11 mouse cellular contexts compared by ENCODE assay signal in the genomic region with DNA sequence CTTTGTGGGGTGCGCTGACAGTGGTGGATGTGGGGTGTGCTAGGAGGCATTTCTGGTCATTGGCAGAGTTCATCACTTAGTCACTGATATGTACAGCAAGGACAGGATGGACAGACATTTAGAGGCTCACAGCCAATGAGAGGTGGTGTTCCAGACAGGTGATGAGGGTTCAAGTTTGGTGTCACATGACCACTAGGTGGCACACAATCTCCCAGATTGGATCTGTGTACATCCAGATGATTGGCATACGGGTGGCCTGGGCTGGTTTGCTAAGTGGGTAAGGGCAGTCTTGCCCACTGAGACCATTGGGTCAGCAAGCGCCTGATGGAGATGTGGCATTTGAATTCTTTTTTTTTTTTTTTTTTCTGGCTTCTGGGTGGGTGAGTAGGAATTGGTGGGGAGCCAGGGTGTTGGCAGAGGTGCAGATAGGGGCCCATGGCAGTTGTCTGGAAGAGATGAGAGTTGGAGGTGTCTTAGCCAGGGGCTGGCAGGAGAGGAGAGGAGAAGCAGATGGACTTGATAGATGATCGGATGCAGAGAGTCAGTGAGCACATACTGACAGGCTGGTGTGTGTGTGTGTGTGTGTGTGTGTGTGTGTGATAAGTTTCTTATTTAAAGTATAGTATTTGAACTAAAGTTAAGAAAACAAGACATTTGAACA. TPM values are rescaled to one million over a fixed set of nuclear protein-coding genes. Genes with fewer than 3 reads are reported as not detected.
A peak's percentile ranks its signal among the peaks of the same experiment; 100 is the strongest.
DNase-seq lines count a peak whose midpoint lies in the region; ATAC-seq and TF ChIP-seq lines count a peak whose summit lies in the region.
"Had no signal": no experiment of that assay in that cellular context is flagged by ENCODE, and none has a peak within 500 bp of the region (broad histone marks: within the 10 kb centered on the region; RNA-seq: fewer than 3 reads in every experiment).

No protein-coding gene starts in this region.

- TF ChIP-seq POLR2A in limb, embryonic 14.5 days (IDR thresholded peaks at IDR 0.05; ENCODE audit: borderline replicate concordance, extremely low read depth, insufficient read depth, insufficient read length) = no peak
- no peak for TF ChIP-seq POLR2A in brain, embryonic 14.5 days (IDR thresholded peaks at IDR 0.05; ENCODE audit: borderline replicate concordance, extremely low read depth, insufficient read depth, insufficient read length, poor library complexity, severe bottlenecking)

- H3K9me3 ChIP-seq in limb, embryonic 14.5 days (ENCODE audit: control insufficient read depth, low read length) = no peaks in the 10 kb centered on the region
- no peaks in the 10 kb centered on the region for H3K9me3 ChIP-seq in limb, embryonic 10.5 days (replicated peaks)
- H3K9me3 ChIP-seq: heart, embryonic 15.5 days; liver, embryonic 15.5 days had no signal

- no peaks in the 10 kb centered on the region for H3K27me3 ChIP-seq in limb, embryonic 14.5 days (ENCODE audit: control insufficient read depth, insufficient read depth, low read length)
- no peaks in the 10 kb centered on the region for H3K27me3 ChIP-seq in limb, embryonic 10.5 days (ENCODE audit: low read depth, poor library complexity, severe bottlenecking)
- H3K27me3 ChIP-seq: heart, embryonic 15.5 days; liver, embryonic 15.5 days had no signal

- H3K4me3 ChIP-seq in limb, embryonic 14.5 days (replicated peaks; ENCODE audit: low read length) = no peak overlapping the region
- no peak overlapping the region for H3K4me3 ChIP-seq in limb, embryonic 10.5 days
- H3K4me3 ChIP-seq: heart, embryonic 15.5 days; liver, embryonic 15.5 days had no signal

- ATAC-seq in cerebellum, adult (ENCODE audit: insufficient number of reproducible peaks, low FRiP score, low TSS enrichment) = no peak
- no peak for ATAC-seq in limb, embryonic 14.5 days (ENCODE audit: low FRiP score, low read depth)

- DNase-seq in cerebellum, adult 8-10 months = peak; percentile 17
- peak; percentile 8 for DNase-seq in limb, embryonic 14.5 days (ENCODE audit: low spot score)
- no peak for DNase-seq in limb, embryonic 10.5 days (ENCODE audit: low spot score)
- DNase-seq in brain, embryonic 14.5 days (ENCODE audit: low read depth) = peak; percentile 64
- peak; percentile 44 for DNase-seq in retina, embryonic 14.5 days (ENCODE audit: low spot score)
- DNase-seq in gastrocnemius, postnatal 36 days = no peak
- DNase-seq in layer of hippocampus, adult 11-12 months (ENCODE audit: low spot score) = no peak

- no peak overlapping the region for H3K4me2 ChIP-seq in limb, embryonic 14.5 days (replicated peaks; ENCODE audit: low read depth, low read length, severe bottlenecking)
- H3K4me2 ChIP-seq: heart, embryonic 15.5 days; liver, embryonic 15.5 days had no signal

- H3K4me1 ChIP-seq in limb, embryonic 14.5 days (ENCODE audit: control insufficient read depth, insufficient read depth, low read length) = no peaks in the 10 kb centered on the region
- no peaks in the 10 kb centered on the region for H3K4me1 ChIP-seq in limb, embryonic 10.5 days
- H3K4me1 ChIP-seq: heart, embryonic 15.5 days; liver, embryonic 15.5 days had no signal

- peaks cover 73% of the 10 kb centered on the region for H3K36me3 ChIP-seq in limb, embryonic 14.5 days (ENCODE audit: control insufficient read depth, insufficient read depth, low read length)
- peaks cover 90% of the 10 kb centered on the region for H3K36me3 ChIP-seq in limb, embryonic 10.5 days

- 81% methylated on average over 4 of the region's 4 CpGs for WGBS in limb, embryonic 14.5 days
- WGBS in limb, embryonic 10.5 days = 90% methylated on average over 4 of the region's 4 CpGs

- intact Hi-C loops in gastrocnemius, postnatal 36 days (cut with DNase I) = no loop called here

- H3K9ac ChIP-seq in limb, embryonic 14.5 days (ENCODE audit: low read depth, low read length, severe bottlenecking) = no peak overlapping the region
- H3K9ac ChIP-seq: heart, embryonic 15.5 days; liver, embryonic 15.5 days had no signal

- H3K27ac ChIP-seq in limb, embryonic 14.5 days (replicated peaks; ENCODE audit: low read depth, low read length) = no peak overlapping the region
- H3K27ac ChIP-seq in limb, embryonic 10.5 days = no peak overlapping the region
- H3K27ac ChIP-seq: heart, embryonic 15.5 days; liver, embryonic 15.5 days had no signal

- peak; percentile 52; the same call in 1 of the 2 replicates for TF ChIP-seq CTCF in brain, embryonic 14.5 days (IDR thresholded peaks at IDR 0.05; ENCODE audit: borderline replicate concordance, extremely low read depth, insufficient read depth, insufficient read length)

RNA-seq across cellular contexts. Expression of a gene that starts 18.8 kb away (rescaled TPM):
- polyA plus RNA-seq in limb, embryonic 14.5 days (2012; rRNA removed) = 38.8 and 39.5 TPM in 2 replicates
- 21.2 and 22.1 TPM in 2 replicates for polyA plus RNA-seq in limb, embryonic 14.5 days (2014; fragmentation: Nextera tagmentation; extraction: Ambion mirVana)
- 27.0 and 29.6 TPM in 2 replicates for polyA plus RNA-seq in limb, embryonic 10.5 days (2016; fragmentation: Nextera tagmentation; extraction: Ambion mirVana)
- 38.5 and 52.6 TPM in 2 replicates for polyA plus RNA-seq in brain, embryonic 14.5 days (2012; rRNA removed)
- 10 to 100 TPM; 54.5 to 66.7 TPM for total RNA-seq in gastrocnemius, postnatal 36 days (2021)

RNA-seq across cellular contexts. Expression of a gene that starts 22.2 kb away (rescaled TPM):
- 1.2 and 2.2 TPM in 2 replicates for polyA plus RNA-seq in limb, embryonic 14.5 days (2012; rRNA removed)
- polyA plus RNA-seq in limb, embryonic 14.5 days (2014; fragmentation: Nextera tagmentation; extraction: Ambion mirVana) = 0.18 and 0.30 TPM in 2 replicates
- polyA plus RNA-seq in limb, embryonic 10.5 days (2016; fragmentation: Nextera tagmentation; extraction: Ambion mirVana) = 0.10 and 0.20 TPM in 2 replicates
- polyA plus RNA-seq in brain, embryonic 14.5 days (2012; rRNA removed) = 1.2 and 1.4 TPM in 2 replicates
- total RNA-seq in gastrocnemius, postnatal 36 days (2021) = not detected
- total RNA-seq: common myeloid progenitor, adult 5-6 weeks had no signal
- polyA plus RNA-seq: heart, embryonic 15.5 days had no signal

RNA-seq across cellular contexts. Expression of a gene that starts 48.3 kb away (rescaled TPM):
- polyA plus RNA-seq in limb, embryonic 14.5 days (2012; rRNA removed) = 2.6 and 4.7 TPM in 2 replicates
- 0.28 and 0.41 TPM in 2 replicates for polyA plus RNA-seq in limb, embryonic 14.5 days (2014; fragmentation: Nextera tagmentation; extraction: Ambion mirVana)
- polyA plus RNA-seq in limb, embryonic 10.5 days (2016; fragmentation: Nextera tagmentation; extraction: Ambion mirVana) = 0.06 and 0.13 TPM in 2 replicates
- polyA plus RNA-seq in brain, embryonic 14.5 days (2012; rRNA removed) = 15.0 and 22.7 TPM in 2 replicates
- total RNA-seq in gastrocnemius, postnatal 36 days (2021) = 10 to 100 TPM; 93.5 to 99.5 TPM
- total RNA-seq: common myeloid progenitor, adult 5-6 weeks had no signal

Comparison
In these comparisons a context has a peak if more than half of its experiments do, and no peak if none do; other contexts are left out.
1. DNase-seq: peak in cerebellum, adult 8-10 months (single experiment), limb, embryonic 14.5 days (single experiment), brain, embryonic 14.5 days (single experiment) and retina, embryonic 14.5 days (single experiment); none in limb, embryonic 10.5 days (single experiment), gastrocnemius, postnatal 36 days (0 of 2) and layer of hippocampus, adult 11-12 months (single experiment).